18 mouse cellular contexts compared by ENCODE assay signal in genomic region chr11:109561445-109561844, GRCm38 (mm10). TPM values are rescaled to one million over a fixed set of nuclear protein-coding genes. Genes with fewer than 3 reads are reported as not detected.
A peak's percentile ranks its signal among the peaks of the same experiment; 100 is the strongest.
DNase-seq lines count a peak whose midpoint lies in the region; ATAC-seq and TF ChIP-seq lines count a peak whose summit lies in the region.
"Had no signal": no experiment of that assay in that cellular context is flagged by ENCODE, and none has a peak within 500 bp of the region (broad histone marks: within the 10 kb centered on the region; RNA-seq: fewer than 3 reads in every experiment).

No protein-coding gene starts in this region.

- no peak overlapping the region for H3K4me2 ChIP-seq in embryonic facial prominence, embryonic 11.5 days (ENCODE audit: low read depth, low read length)
- no peak overlapping the region for H3K4me2 ChIP-seq in kidney, embryonic 15.5 days
- H3K4me2 ChIP-seq in intestine, postnatal 0 days (replicated peaks; ENCODE audit: low read depth) = no peak overlapping the region
- H3K4me2 ChIP-seq: embryonic facial prominence, embryonic 12.5 days; neural tube, embryonic 12.5 days had no signal

- no peaks in the 10 kb centered on the region for H3K36me3 ChIP-seq in embryonic facial prominence, embryonic 11.5 days (replicated peaks; ENCODE audit: control insufficient read depth, insufficient read depth, low read depth, low read length)
- H3K36me3 ChIP-seq in embryonic facial prominence, embryonic 10.5 days (replicated peaks) = no peaks in the 10 kb centered on the region
- no peaks in the 10 kb centered on the region for H3K36me3 ChIP-seq in kidney, embryonic 15.5 days
- H3K36me3 ChIP-seq in thymus, adult 2 months (ENCODE audit: control insufficient read depth, insufficient read depth, low read length) = no peaks in the 10 kb centered on the region
- no peaks in the 10 kb centered on the region for H3K36me3 ChIP-seq in intestine, postnatal 0 days (ENCODE audit: control insufficient read depth, insufficient read depth)
- H3K36me3 ChIP-seq: embryonic facial prominence, embryonic 12.5 days; midbrain, embryonic 10.5 days; neural tube, embryonic 12.5 days had no signal

- no peak for TF ChIP-seq POLR2A in thymus, adult 2 months (IDR thresholded peaks at IDR 0.05; ENCODE audit: control insufficient read depth, extremely low read depth, insufficient read depth, low read length, poor library complexity)

- no peaks in the 10 kb centered on the region for H3K4me1 ChIP-seq in embryonic facial prominence, embryonic 11.5 days (ENCODE audit: control insufficient read depth, insufficient read depth, low read length)
- peaks cover 17% of the 10 kb centered on the region for H3K4me1 ChIP-seq in embryonic facial prominence, embryonic 10.5 days
- H3K4me1 ChIP-seq in kidney, embryonic 15.5 days = peaks cover 22% of the 10 kb centered on the region
- H3K4me1 ChIP-seq in thymus, adult 2 months (replicated peaks; ENCODE audit: control insufficient read depth, insufficient read depth, low read length) = peaks cover 7% of the 10 kb centered on the region
- peaks cover 2% of the 10 kb centered on the region; the same call in 1 of the 2 replicates for H3K4me1 ChIP-seq in intestine, postnatal 0 days (replicated peaks; ENCODE audit: control insufficient read depth, insufficient read depth, low read length)
- H3K4me1 ChIP-seq: midbrain, embryonic 10.5 days; neural tube, embryonic 12.5 days had no signal

- H3K27ac ChIP-seq in embryonic facial prominence, embryonic 11.5 days (replicated peaks; ENCODE audit: low read depth, low read length) = no peak overlapping the region
- no peak overlapping the region for H3K27ac ChIP-seq in embryonic facial prominence, embryonic 10.5 days (replicated peaks)
- peak overlapping the region; percentile 57; the same call in 1 of the 2 replicates for H3K27ac ChIP-seq in kidney, embryonic 15.5 days
- peak overlapping the region; percentile 64 for H3K27ac ChIP-seq in thymus, adult 2 months (ENCODE audit: control insufficient read depth, insufficient read depth, low read length)
- no peak overlapping the region for H3K27ac ChIP-seq in intestine, postnatal 0 days (ENCODE audit: low read depth, low read length)
- H3K27ac ChIP-seq: embryonic facial prominence, embryonic 12.5 days; gastrocnemius, adult 2 months; kidney, postnatal 0 days; layer of hippocampus, adult 2 months; midbrain, embryonic 10.5 days; neural tube, embryonic 12.5 days had no signal

- H3K4me3 ChIP-seq in embryonic facial prominence, embryonic 11.5 days (ENCODE audit: low read depth, low read length) = no peak overlapping the region
- no peak overlapping the region for H3K4me3 ChIP-seq in embryonic facial prominence, embryonic 10.5 days
- no peak overlapping the region for H3K4me3 ChIP-seq in kidney, embryonic 15.5 days (replicated peaks)
- no peak overlapping the region for H3K4me3 ChIP-seq in thymus, adult 2 months (ENCODE audit: control insufficient read depth, insufficient read depth, low read length)
- no peak overlapping the region for H3K4me3 ChIP-seq in intestine, postnatal 0 days (ENCODE audit: low read depth, low read length)
- H3K4me3 ChIP-seq: embryonic facial prominence, embryonic 12.5 days; gastrocnemius, adult 2 months; layer of hippocampus, adult 2 months; midbrain, embryonic 10.5 days; neural tube, embryonic 12.5 days had no signal

- TF ChIP-seq CTCF in thymus, adult 2 months (IDR thresholded peaks at IDR 0.05; ENCODE audit: borderline replicate concordance, control insufficient read depth, extremely low read depth, insufficient read depth, low read length, poor library complexity) = no peak
- no peak for TF ChIP-seq CTCF in intestine, postnatal 0 days (IDR thresholded peaks at IDR 0.05; ENCODE audit: low read depth)

- no peak for ATAC-seq in embryonic facial prominence, embryonic 11.5 days (replicated peaks; ENCODE audit: insufficient number of reproducible peaks, low FRiP score, low TSS enrichment, low read depth)
- ATAC-seq in kidney, embryonic 15.5 days (replicated peaks; ENCODE audit: low FRiP score) = no peak
- no peak for ATAC-seq in intestine, postnatal 0 days
- ATAC-seq: forebrain, embryonic 16.5 days had no signal

- H3K9ac ChIP-seq in embryonic facial prominence, embryonic 11.5 days (replicated peaks; ENCODE audit: low read length) = no peak overlapping the region
- H3K9ac ChIP-seq in kidney, embryonic 15.5 days = no peak overlapping the region
- H3K9ac ChIP-seq in intestine, postnatal 0 days (ENCODE audit: low read depth, low read length) = no peak overlapping the region
- H3K9ac ChIP-seq: embryonic facial prominence, embryonic 12.5 days; neural tube, embryonic 12.5 days had no signal

- H3K27me3 ChIP-seq in embryonic facial prominence, embryonic 11.5 days (ENCODE audit: control insufficient read depth, insufficient read depth, low read length) = no peaks in the 10 kb centered on the region
- no peaks in the 10 kb centered on the region for H3K27me3 ChIP-seq in embryonic facial prominence, embryonic 10.5 days (replicated peaks; ENCODE audit: low read depth, poor library complexity, severe bottlenecking)
- H3K27me3 ChIP-seq in kidney, embryonic 15.5 days = no peaks in the 10 kb centered on the region
- no peaks in the 10 kb centered on the region for H3K27me3 ChIP-seq in thymus, adult 2 months (ENCODE audit: control insufficient read depth, insufficient read depth, low read length)
- H3K27me3 ChIP-seq in intestine, postnatal 0 days (replicated peaks; ENCODE audit: control insufficient read depth, insufficient read depth, low read length) = no peaks in the 10 kb centered on the region
- H3K27me3 ChIP-seq: embryonic facial prominence, embryonic 12.5 days; neural tube, embryonic 12.5 days had no signal

- DNase-seq in embryonic facial prominence, embryonic 11.5 days (ENCODE audit: low spot score) = peak; percentile 31
- DNase-seq in embryonic facial prominence, embryonic 10.5 days (ENCODE audit: low spot score) = no peak
- DNase-seq in kidney, postnatal 4 days = no peak
- DNase-seq in thymus, adult 2 months = no peak
- DNase-seq in thymus, postnatal 25 days = no peak
- no peak for DNase-seq in frontal cortex, postnatal 14 days (ENCODE audit: low spot score in 2 of 2)
- DNase-seq: adrenal gland, adult 2 months; cerebellum, postnatal 36 days; gastrocnemius, adult 2 months; left cerebral cortex, postnatal 4 days had no signal

- WGBS in embryonic facial prominence, embryonic 11.5 days = 46% methylated on average over 3 of the region's 3 CpGs
- 59% methylated on average over 3 of the region's 3 CpGs for WGBS in embryonic facial prominence, embryonic 10.5 days
- WGBS in kidney, embryonic 15.5 days = 42% methylated on average over 3 of the region's 3 CpGs
- WGBS in thymus, adult 2 months = 43% methylated on average over 3 of the region's 3 CpGs
- 69% methylated on average over 3 of the region's 3 CpGs for WGBS in intestine, postnatal 0 days

- H3K9me3 ChIP-seq in embryonic facial prominence, embryonic 11.5 days (replicated peaks; ENCODE audit: control insufficient read depth, low read length) = no peaks in the 10 kb centered on the region
- H3K9me3 ChIP-seq in embryonic facial prominence, embryonic 10.5 days = no peaks in the 10 kb centered on the region
- H3K9me3 ChIP-seq in kidney, embryonic 15.5 days (replicated peaks) = no peaks in the 10 kb centered on the region
- H3K9me3 ChIP-seq in intestine, postnatal 0 days (ENCODE audit: control insufficient read depth) = no peaks in the 10 kb centered on the region
- H3K9me3 ChIP-seq: embryonic facial prominence, embryonic 12.5 days; midbrain, embryonic 10.5 days; neural tube, embryonic 12.5 days had no signal

RNA-seq across cellular contexts. Expression of gene Wipi1, which starts 50.3 kb away (rescaled TPM):
- polyA plus RNA-seq in embryonic facial prominence, embryonic 11.5 days (2014; fragmentation: Nextera tagmentation; extraction: Ambion mirVana) = 16.3 and 18.5 TPM in 2 replicates
- polyA plus RNA-seq in embryonic facial prominence, embryonic 10.5 days (2016; fragmentation: Nextera tagmentation; extraction: Ambion mirVana) = 20.7 and 25.3 TPM in 2 replicates
- 35.0 and 35.5 TPM in 2 replicates for polyA plus RNA-seq in kidney, embryonic 15.5 days (2015; fragmentation: Nextera tagmentation; extraction: Ambion mirVana)
- polyA plus RNA-seq in thymus, adult 2 months (2012; rRNA removed) = 4.7 and 7.0 TPM in 2 replicates
- polyA plus RNA-seq in intestine, postnatal 0 days (2015; fragmentation: Nextera tagmentation; extraction: Ambion mirVana) = 28.2 and 30.4 TPM in 2 replicates

Comparison
In these comparisons a context has a peak if more than half of its experiments do, and no peak if none do; other contexts are left out.
1. H3K27ac ChIP-seq: peak in kidney, embryonic 15.5 days (single experiment) and thymus, adult 2 months (single experiment); none in embryonic facial prominence, embryonic 11.5 days (single experiment), embryonic facial prominence, embryonic 10.5 days (single experiment) and intestine, postnatal 0 days (single experiment).